Mouse (Mus musculus): ENCODE results near the gene Rps24.

DNA sequence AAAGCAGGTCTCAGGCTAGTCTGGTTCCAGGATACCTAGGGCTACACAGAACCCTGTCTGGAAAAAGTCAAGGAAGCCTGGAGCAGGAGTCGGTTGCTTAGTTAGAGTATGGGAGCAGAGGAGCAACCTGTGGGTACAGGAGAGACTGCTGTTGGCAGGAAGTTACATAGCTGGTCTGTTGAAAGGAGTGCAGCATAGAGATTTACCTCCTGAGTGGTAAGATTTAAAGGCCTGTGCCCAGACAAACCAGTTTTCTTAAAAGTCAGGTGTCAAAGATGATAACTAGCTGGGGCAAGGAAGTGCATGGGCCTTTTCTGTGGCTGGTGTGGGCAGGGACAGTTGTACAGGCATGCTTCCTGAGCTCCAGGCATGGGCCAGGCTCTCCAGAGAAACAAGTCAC is 10.5 kb downstream of the Rps24 start:
- TF ChIP-seq CTCF (IDR thresholded peaks at IDR 0.05; ENCODE audit: low read depth) = no peak
- TF ChIP-seq EP300 (IDR thresholded peaks at IDR 0.05; ENCODE audit: low read depth) = no peak
